Mouse (Mus musculus) limb, embryonic 15.5 days (tissue): ENCODE measurements around the gene Bphl. TPM values are rescaled to one million over a fixed set of nuclear protein-coding genes. Genes with fewer than 3 reads are reported as not detected.
"Not testable (repeated sequence)": the region's sequence is repeated elsewhere in the genome, so short reads cannot be mapped to it uniquely, and the experiment has no call there.

Experiments used
- ATAC-seq: fragments of 200-750 bp; cut with Nextera tagmentation; 2 replicates; pipeline ENCODE4 v1.8.0; 2017; ENCODE audit warnings: low read depth, moderate TSS enrichment; ENCODE audit not compliant: insufficient number of reproducible peaks, low FRiP score, low TSS enrichment
- H3K27ac ChIP-seq: fragments of 300-500 bp; sonication (generic); 2 replicates; pipeline ENCODE4 v1.5.1; 2015; ENCODE audit warnings: moderate library complexity, mild to moderate bottlenecking, inconsistent platforms
- H3K27me3 ChIP-seq: fragments of 300-500 bp; sonication (generic); 2 replicates; pipeline ENCODE4 v1.6.1; 2015; ENCODE audit warnings: inconsistent platforms
- H3K36me3 ChIP-seq: fragments of 300-500 bp; sonication (generic); 2 replicates; pipeline ENCODE4 v1.6.1; 2015; ENCODE audit warnings: inconsistent platforms
- H3K4me1 ChIP-seq: fragments of 300-500 bp; sonication (generic); 2 replicates; pipeline ENCODE4 v1.6.1; 2015; ENCODE audit warnings: inconsistent platforms
- H3K4me2 ChIP-seq: fragments of 300-500 bp; sonication (generic); 2 replicates; pipeline ENCODE4 v1.6.1; 2015; ENCODE audit warnings: mild to moderate bottlenecking, inconsistent platforms
- H3K4me3 ChIP-seq: fragments of 300-500 bp; sonication (generic); 2 replicates; pipeline ENCODE4 v1.5.1; 2015; ENCODE audit warnings: mild to moderate bottlenecking, inconsistent platforms
- H3K9ac ChIP-seq: fragments of 300-500 bp; sonication (generic); 2 replicates; pipeline ENCODE4 v1.6.1; 2015; ENCODE audit warnings: inconsistent platforms
- H3K9me3 ChIP-seq: fragments of 300-500 bp; sonication (generic); 2 replicates; pipeline ENCODE4 v1.6.1; 2016; ENCODE audit warnings: inconsistent platforms
- WGBS: fragments of 180-500 bp; shearing (Covaris S2); methylation state at CpG from one replicate; pipeline ENCODE4 v1.1.7; 2015; 5-methylcytosine and 5-hydroxymethylcytosine counted together
- polyA plus RNA-seq: library from polyadenylated mRNA; unstranded; fragments of >200 nt; fragmentation: Nextera tagmentation; extraction: Ambion mirVana; gene quantifications from 2 replicates; pipeline ENCODE4 v1.2.1, GENCODE M21; 2015

Gene Bphl
- polyA plus RNA-seq, 1 experiment from 2014 or later = 38.9 TPM

DNA sequence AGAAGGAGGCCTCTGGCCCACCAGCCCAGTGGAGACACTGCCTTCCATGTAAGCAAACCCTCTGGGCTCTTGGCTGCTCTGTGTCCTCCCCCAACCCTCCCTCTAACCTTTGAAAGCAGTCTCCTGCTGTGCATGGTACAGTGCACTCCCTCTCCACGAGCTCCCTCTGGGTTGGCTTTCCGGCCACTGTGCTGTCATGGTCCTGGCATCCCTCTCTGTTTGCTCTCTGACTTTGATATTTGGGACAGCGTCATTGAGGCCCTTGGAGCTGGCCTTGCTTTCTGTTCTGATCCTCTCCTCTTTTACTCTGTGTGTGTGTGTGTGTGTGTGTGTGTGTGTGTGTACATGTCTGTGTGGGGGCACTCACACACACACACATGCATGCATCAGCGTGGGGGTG is 17.0 kb downstream of the Bphl start:
- ATAC-seq = no peak
- no peak overlapping the region for H3K4me2 ChIP-seq
- no peak overlapping the region for H3K27ac ChIP-seq
- no peaks in the 10 kb centered on the region for H3K27me3 ChIP-seq
- no peaks in the 10 kb centered on the region for H3K9me3 ChIP-seq
- WGBS = 79% methylated on average over 4 of the region's 4 CpGs
- peaks cover 66% of the 10 kb centered on the region for H3K36me3 ChIP-seq
- H3K4me3 ChIP-seq = no peak overlapping the region
- no peak overlapping the region for H3K9ac ChIP-seq
- no peaks in the 10 kb centered on the region for H3K4me1 ChIP-seq

GRCm38 (mm10) chr13:34054983-34055382 is 17.6 kb downstream of the Bphl start:
- ATAC-seq = no peak
- Histone ChIP-seq H3K9me3 (no peaks in the 10 kb centered on the region), H3K4me3 (no peak overlapping the region), H3K36me3 (peaks cover 62% of the 10 kb centered on the region), H3K9ac (no peak overlapping the region), H3K27me3 (no peaks in the 10 kb centered on the region), H3K4me1 (no peaks in the 10 kb centered on the region), H3K4me2 (no peak overlapping the region), H3K27ac (no peak overlapping the region)
- 84% methylated on average over 3 of the region's 3 CpGs for WGBS

- ATAC-seq = no peak
- no peak overlapping the region for H3K4me3 ChIP-seq
- no peaks in the 10 kb centered on the region for H3K9me3 ChIP-seq
- no peaks in the 10 kb centered on the region for H3K4me1 ChIP-seq
- no peak overlapping the region for H3K4me2 ChIP-seq
- H3K27me3 ChIP-seq = no peaks in the 10 kb centered on the region
- peaks cover 44% of the 10 kb centered on the region for H3K36me3 ChIP-seq
- no peak overlapping the region for H3K9ac ChIP-seq
- no peak overlapping the region for H3K27ac ChIP-seq
- WGBS = 75% methylated on average over 1 of the region's 1 CpGs
Observed at GRCm38 (mm10) chr13:34057252-34057651, 19.9 kb downstream of the Bphl start.

DNA sequence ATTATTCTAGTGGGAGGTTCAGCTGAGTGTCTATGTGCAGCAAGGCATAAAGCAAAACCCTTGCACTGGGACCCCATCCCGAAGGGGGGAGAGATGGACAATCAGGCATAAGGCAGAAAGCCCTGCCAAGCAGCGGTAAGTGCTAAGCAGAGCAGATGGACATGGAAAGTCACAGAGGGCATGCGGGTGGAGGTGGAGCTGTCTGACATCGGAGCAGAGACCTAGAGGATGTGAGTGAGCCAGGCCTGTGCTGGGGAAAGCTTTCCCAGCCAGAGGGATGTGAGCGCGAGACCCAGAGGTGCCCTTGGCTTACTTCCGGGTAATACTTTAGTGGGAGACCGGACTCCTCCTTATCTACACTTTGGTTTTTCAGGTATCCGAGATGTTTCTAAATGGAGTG is 22.7 kb downstream of the Bphl start:
- Histone ChIP-seq H3K9ac (no peak overlapping the region), H3K36me3 (peaks cover 37% of the 10 kb centered on the region), H3K27me3 (no peaks in the 10 kb centered on the region), H3K9me3 (no peaks in the 10 kb centered on the region), H3K27ac (no peak overlapping the region), H3K4me1 (no peaks in the 10 kb centered on the region), H3K4me3 (no peak overlapping the region), H3K4me2 (no peak overlapping the region)
- 92% methylated on average over 9 of the region's 9 CpGs for WGBS
- ATAC-seq = no peak

DNA sequence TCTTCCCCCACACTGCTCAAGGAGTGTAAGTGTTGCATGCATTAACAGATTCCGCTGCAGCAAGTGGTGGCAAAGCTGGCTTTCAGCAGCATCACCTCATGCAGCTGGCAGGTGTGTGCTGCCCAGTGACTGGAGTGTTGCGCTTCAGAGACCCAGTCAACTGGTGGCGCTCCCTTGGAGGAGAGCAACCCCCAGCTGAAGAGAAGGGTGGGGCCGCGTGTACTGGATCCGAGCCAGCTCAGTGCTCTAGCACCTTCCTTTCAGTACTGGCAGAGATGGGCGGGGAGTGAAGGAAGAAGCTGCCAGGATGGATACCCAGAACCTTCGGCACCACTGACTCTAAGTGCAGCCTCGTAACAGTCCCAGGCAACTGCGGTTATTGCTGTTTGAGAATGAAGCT is 25.1 kb downstream of the Bphl start:
- Histone ChIP-seq H3K9ac (no peak overlapping the region), H3K4me2 (no peak overlapping the region), H3K9me3 (no peaks in the 10 kb centered on the region), H3K27me3 (no peaks in the 10 kb centered on the region), H3K36me3 (peaks cover 21% of the 10 kb centered on the region), H3K4me3 (no peak overlapping the region), H3K4me1 (no peaks in the 10 kb centered on the region), H3K27ac (no peak overlapping the region)
- WGBS = 82% methylated on average over 10 of the region's 10 CpGs
- no peak for ATAC-seq

- no peak overlapping the region for H3K9ac ChIP-seq
- WGBS = 64% methylated on average over 1 of the region's 1 CpGs
- no peaks in the 10 kb centered on the region for H3K9me3 ChIP-seq
- H3K27me3 ChIP-seq = no peaks in the 10 kb centered on the region
- no peak overlapping the region for H3K4me3 ChIP-seq
- H3K27ac ChIP-seq = peak overlapping the region; percentile 18; the same call in 1 of the 2 replicates
- no peak overlapping the region for H3K4me2 ChIP-seq
- peak; percentile 19; the same call in 1 of the 2 replicates for ATAC-seq
- H3K4me1 ChIP-seq = no peaks in the 10 kb centered on the region
- H3K36me3 ChIP-seq = peaks cover 27% of the 10 kb centered on the region
Observed at GRCm38 (mm10) chr13:34066351-34066750, 29.0 kb downstream of the Bphl start.

DNA sequence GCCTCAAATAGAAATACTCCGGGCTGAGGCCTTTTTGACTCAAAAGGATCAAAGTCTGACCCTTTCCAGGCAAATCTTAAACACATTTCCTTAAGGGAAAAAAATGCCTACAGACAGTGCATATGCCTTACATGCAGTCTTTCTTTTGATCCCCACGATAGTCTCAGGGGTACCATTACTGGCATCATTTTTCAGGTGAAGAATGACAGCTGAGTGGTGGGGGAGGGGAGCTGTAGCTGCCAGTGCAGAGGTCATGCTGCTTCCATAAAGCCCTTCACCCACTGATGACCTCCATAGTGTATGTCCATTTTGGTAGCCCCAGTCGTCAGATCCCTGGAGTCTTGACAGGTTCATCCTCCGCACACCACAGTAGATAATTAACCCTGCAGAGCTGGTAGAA is 32.9 kb downstream of the Bphl start:
- Histone ChIP-seq H3K9me3 (no peaks in the 10 kb centered on the region), H3K4me1 (no peaks in the 10 kb centered on the region), H3K27ac (no peak overlapping the region), H3K4me3 (no peak overlapping the region), H3K4me2 (no peak overlapping the region), H3K36me3 (peaks cover 22% of the 10 kb centered on the region), H3K9ac (no peak overlapping the region), H3K27me3 (no peaks in the 10 kb centered on the region)
- 51% methylated on average over 4 of the region's 4 CpGs for WGBS
- no peak for ATAC-seq

GRCm38 (mm10) chr13:34071836-34072235 is 34.4 kb downstream of the Bphl start:
- Histone ChIP-seq H3K4me1 (peaks cover 6% of the 10 kb centered on the region), H3K36me3 (peaks cover 27% of the 10 kb centered on the region), H3K4me2 (no peak overlapping the region), H3K27me3 (no peaks in the 10 kb centered on the region), H3K9ac (no peak overlapping the region), H3K9me3 (no peaks in the 10 kb centered on the region), H3K27ac (no peak overlapping the region), H3K4me3 (no peak overlapping the region)
- WGBS = 76% methylated on average over 6 of the region's 6 CpGs
- ATAC-seq = no peak

- Histone ChIP-seq H3K4me2 (no peak overlapping the region), H3K27me3 (no peaks in the 10 kb centered on the region), H3K4me3 (no peak overlapping the region), H3K36me3 (peaks cover 27% of the 10 kb centered on the region), H3K27ac (no peak overlapping the region), H3K9ac (no peak overlapping the region), H3K9me3 (no peaks in the 10 kb centered on the region), H3K4me1 (peaks cover 9% of the 10 kb centered on the region)
- WGBS = 74% methylated on average over 3 of the region's 3 CpGs
- no peak for ATAC-seq
Observed at GRCm38 (mm10) chr13:34072847-34073246, 35.5 kb downstream of the Bphl start.

GRCm38 (mm10) chr13:34074441-34074840 is 37.0 kb downstream of the Bphl start:
- not testable (repeated sequence) for H3K9ac ChIP-seq, H3K27me3 ChIP-seq, H3K4me2 ChIP-seq, H3K27ac ChIP-seq, H3K9me3 ChIP-seq, H3K4me3 ChIP-seq, ATAC-seq
- 91% methylated on average over 12 of the region's 17 CpGs for WGBS
- Histone ChIP-seq H3K36me3 (peaks cover 12% of the 10 kb centered on the region), H3K4me1 (peaks cover 21% of the 10 kb centered on the region)

DNA sequence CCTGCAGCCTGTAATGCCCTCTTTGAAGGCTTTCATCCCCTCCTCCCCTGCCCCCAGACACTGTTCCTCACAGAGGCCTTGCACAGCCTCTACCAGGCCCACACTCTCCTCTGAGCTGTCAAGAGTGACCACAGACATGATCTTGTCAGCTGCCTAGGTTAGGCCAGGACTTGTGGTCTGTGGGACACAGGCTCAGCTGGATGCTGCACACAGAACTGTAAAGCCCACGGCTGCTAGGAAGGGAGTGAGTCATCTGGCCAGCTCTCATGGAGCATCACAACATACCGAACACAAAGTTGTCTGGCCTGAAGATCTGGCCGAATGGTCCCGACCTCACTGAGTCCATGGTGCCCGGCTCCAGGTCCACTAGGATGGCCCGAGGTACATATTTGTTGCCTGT is 38.5 kb downstream of the Bphl start:
- not testable (repeated sequence) for H3K27me3 ChIP-seq, H3K9me3 ChIP-seq
- 85% methylated on average over 6 of the region's 6 CpGs for WGBS

DNA sequence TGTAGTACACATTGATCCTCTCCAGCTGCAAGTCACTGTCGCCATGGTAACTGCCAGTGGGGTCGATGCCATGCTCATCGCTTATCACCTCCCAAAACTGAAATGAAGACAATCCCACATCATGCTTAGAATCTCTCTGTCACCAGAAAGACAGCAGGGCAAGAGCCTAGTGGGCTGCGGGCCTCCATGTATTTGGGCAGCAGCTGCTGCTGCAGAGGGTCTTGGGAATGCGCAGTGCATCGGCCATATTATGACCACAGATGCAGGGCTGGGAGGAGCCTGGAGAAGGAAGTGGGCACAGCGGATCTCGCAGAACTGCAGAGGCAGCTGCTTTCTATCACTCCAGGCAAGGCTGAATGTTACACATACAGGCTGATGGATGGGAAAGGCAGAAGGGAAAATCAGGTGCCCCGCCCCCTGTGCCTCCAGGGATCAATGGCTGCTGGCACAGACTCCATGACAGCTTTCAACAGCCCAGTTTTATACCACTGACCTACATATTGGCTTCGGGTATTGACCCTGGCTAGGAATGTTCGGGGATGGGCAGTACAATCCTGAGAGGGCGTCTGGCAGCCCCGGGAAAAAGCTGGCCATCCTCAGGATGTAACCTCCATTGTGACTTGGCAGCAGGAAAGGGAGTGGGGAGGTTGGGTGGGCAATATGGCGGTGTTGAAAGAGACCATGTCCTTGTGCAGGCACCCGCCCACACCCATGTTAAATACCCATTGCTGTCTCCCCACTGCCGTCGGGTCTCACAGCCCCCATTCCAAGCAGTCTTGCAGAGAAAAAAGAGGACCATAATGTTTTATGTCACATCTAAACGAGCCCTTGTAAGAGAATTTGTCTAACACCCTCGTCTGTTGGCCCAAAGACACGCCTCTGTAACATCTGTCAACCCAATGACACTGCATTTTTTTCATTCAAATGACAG is 39.4 kb downstream of the Bphl start:
- no peaks in the 10 kb centered on the region for H3K27me3 ChIP-seq
- 46% methylated on average over 20 of the region's 20 CpGs for WGBS
- peaks cover 11% of the 10 kb centered on the region for H3K36me3 ChIP-seq
- 0 out of 2 replicates have a peak, but pooled peaks have one; percentile 19 for ATAC-seq
- H3K9me3 ChIP-seq = no peaks in the 10 kb centered on the region
- H3K27ac ChIP-seq = peak overlapping the region; percentile 29; the same call in 1 of the 2 replicates
- peak overlapping the region; percentile 70 for H3K4me3 ChIP-seq
- H3K4me1 ChIP-seq = peaks cover 21% of the 10 kb centered on the region
- H3K9ac ChIP-seq = no peak overlapping the region
- H3K4me2 ChIP-seq = peak overlapping the region; percentile 84

More for the DNA sequence above, 38.5 kb downstream of the Bphl start:
- not testable (repeated sequence) for H3K9ac ChIP-seq, H3K4me2 ChIP-seq, H3K27ac ChIP-seq, ATAC-seq, H3K4me3 ChIP-seq
- Histone ChIP-seq H3K4me1 (peaks cover 21% of the 10 kb centered on the region), H3K36me3 (peaks cover 11% of the 10 kb centered on the region)
